Mouse (Mus musculus): ENCODE data around the gene Lsm12. TPM values are rescaled to one million over a fixed set of nuclear protein-coding genes. Genes with fewer than 3 reads are reported as not detected.

Lsm12 gene
- total RNA-seq (2021) = 10 to 100 TPM; 69.9 to 76.0 TPM
- long read RNA-seq, experiment 1, partial matches to known transcripts = 0 of 4 reads
- long read RNA-seq, experiment 1, other reads (novel, unspliced or antisense) = 0 of 4 reads
- long read RNA-seq, experiment 2, transcript Lsm12-201 (5 exons, 2,256 nt) = major isoform, 9 of 9 reads
- long read RNA-seq, experiment 2, partial matches to known transcripts = 0 of 9 reads
- long read RNA-seq, experiment 2, other reads (novel, unspliced or antisense) = 0 of 9 reads

GRCm38 (mm10) chr11:102184646-102185495, at the start of gene Lsm12:
TSS of gene Lsm12 (minus strand) at chr11:102185296.
- peak; percentile 97 for DNase-seq
- intact Hi-C loops (cut with DNase I; ENCODE audit: low total_unique reads) = no loop called here

GRCm38 (mm10) chr11:102230006-102230741, 45.1 kb upstream of the Lsm12 start, which contains the start of gene Hdac5:
TSS of gene Hdac5 (minus strand) at chr11:102230166.
- intact Hi-C loops (cut with DNase I; ENCODE audit: low total_unique reads) = no loop called here

GRCm38 (mm10) chr11:102229331-102229953, 44.3 kb upstream of the Lsm12 start:
- DNase-seq = no peak
- intact Hi-C loops (cut with DNase I; ENCODE audit: low total_unique reads) = loop anchor here (5.0 kb wide), 1 partner anchor 37 kb away; no protein-coding TSS in a partner anchor

More at GRCm38 (mm10) chr11:102230006-102230741, 45.1 kb upstream of the Lsm12 start, which contains the start of gene Hdac5:
- DNase-seq = peak; percentile 98

DNA sequence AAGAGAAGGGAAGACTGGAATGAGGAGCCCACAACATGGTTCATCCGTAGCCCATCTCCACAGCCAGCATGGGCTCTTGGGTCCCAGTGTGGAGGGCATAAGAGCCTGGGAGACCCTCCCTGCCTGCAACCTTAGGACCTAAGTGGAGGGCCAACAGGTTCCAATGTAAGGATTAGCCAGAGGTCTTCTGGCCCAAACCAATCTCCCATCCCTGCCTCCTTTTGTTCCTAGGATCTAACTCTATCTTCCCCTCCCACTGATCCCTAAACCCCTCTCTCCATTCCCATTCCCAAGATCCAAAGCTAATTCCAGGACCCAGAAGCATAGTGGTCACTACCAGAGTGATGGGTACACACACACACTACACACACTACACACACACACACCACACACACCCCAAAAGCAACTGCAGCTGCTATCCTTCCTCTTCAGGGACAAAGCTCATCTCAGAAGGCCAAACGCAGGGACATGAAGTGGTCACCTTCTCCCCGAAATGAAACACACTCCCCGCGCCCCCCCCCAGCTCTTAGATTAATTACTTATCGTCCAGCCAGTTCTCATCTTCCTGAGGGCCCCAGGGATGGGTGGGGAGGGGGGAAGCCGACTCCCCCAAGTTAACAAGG, 43.7 kb upstream of the Lsm12 start:
- intact Hi-C loops (cut with DNase I; ENCODE audit: low total_unique reads) = loop anchor here (5.0 kb wide), 1 partner anchor 36 kb away; no protein-coding TSS in a partner anchor
- DNase-seq = no peak

DNA sequence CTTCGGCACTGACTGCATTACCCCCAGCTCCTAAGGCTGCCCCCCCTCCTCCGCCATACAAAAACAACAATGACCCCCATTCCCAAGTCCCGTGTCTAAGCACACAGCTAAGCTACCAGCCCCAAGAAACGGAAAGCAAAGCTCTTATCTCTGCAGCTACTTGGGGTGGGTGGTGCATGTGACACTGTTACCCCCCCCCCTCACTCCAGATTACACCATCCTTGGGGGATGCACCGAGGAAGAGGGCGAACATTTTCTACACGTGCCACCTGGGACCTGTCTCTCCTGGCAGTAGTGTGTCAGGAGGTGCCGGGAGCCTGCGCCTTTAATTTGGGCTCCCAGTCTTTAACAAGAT, 43.1 kb upstream of the Lsm12 start:
- no peak for DNase-seq
- intact Hi-C loops (cut with DNase I; ENCODE audit: low total_unique reads) = loop anchor here (5.0 kb wide), 1 partner anchor 36 kb away; no protein-coding TSS in a partner anchor

GRCm38 (mm10) chr11:102227270-102228190, 42.4 kb upstream of the Lsm12 start:
- intact Hi-C loops (cut with DNase I; ENCODE audit: low total_unique reads) = loop anchor here (5.0 kb wide), 1 partner anchor 35 kb away; no protein-coding TSS in a partner anchor

DNA sequence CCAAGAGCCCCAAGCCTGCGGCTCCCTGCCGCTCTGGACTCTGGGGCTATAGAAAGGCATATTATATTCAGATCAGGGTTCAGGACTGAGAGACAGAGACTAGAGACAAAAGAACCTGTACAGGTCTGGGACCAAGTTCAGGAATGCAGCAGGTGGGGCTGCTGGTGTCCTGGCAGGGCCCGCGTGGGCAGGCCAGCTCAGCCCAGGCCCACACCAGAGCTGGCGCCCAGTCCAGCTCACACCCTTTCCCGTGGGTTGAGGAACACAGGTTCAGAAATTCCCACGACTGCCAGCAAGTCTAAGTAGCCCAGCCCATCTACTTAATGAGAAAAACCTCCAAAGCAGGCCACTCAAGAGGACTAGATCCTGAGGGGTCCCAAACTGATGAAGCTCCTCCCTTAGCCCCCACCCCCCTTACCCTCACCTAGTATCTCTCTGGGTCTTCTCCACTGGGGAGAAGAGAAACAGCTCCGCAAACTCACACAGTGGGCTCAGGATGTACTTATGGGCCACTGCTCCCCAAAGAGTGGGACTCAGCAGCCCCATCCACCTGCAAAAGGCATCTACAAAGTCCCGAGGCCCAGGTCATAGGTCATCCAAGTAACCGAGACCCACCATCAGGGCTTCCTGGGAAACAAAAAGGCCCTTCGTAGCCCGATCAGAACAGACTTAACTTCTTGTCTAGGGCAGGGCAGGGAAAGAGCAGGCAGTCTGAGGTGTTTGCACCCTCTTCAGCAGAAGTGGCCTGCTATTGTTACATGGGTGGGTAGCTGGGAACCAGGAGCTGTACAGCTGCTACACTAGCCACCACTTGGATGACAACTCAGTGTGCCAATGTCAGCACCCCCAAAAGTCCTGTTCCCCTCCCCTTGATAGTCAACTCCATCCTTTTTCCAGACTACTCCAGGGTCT, 41.2 kb upstream of the Lsm12 start:
- DNase-seq = no peak
- intact Hi-C loops (cut with DNase I; ENCODE audit: low total_unique reads) = loop anchor here (5.0 kb wide), 1 partner anchor 34 kb away; no protein-coding TSS in a partner anchor

More at GRCm38 (mm10) chr11:102227270-102228190, 42.4 kb upstream of the Lsm12 start:
- no peak for DNase-seq

DNA sequence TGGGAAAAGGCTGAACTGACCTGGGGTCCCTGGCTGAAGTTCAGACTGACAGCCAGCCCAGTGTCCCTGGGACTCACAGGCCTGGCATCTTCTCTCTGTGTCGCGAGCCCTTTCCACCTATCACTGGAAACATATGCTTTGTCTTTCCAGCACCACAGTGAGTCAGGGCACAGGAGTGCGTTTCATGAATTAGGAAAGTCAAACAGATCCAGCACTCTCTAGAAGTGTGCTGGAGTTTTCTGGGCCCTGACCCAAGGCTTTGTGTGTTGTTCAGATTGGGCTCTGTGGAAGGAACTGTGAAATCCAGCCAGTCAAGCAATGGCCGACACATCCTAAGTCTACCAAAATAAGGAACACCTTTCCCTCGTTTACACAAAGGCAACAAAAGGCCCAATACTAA, 40.1 kb upstream of the Lsm12 start:
- intact Hi-C loops (cut with DNase I; ENCODE audit: low total_unique reads) = loop anchor here (5.0 kb wide), 1 partner anchor 33 kb away; no protein-coding TSS in a partner anchor
- DNase-seq = no peak

DNA sequence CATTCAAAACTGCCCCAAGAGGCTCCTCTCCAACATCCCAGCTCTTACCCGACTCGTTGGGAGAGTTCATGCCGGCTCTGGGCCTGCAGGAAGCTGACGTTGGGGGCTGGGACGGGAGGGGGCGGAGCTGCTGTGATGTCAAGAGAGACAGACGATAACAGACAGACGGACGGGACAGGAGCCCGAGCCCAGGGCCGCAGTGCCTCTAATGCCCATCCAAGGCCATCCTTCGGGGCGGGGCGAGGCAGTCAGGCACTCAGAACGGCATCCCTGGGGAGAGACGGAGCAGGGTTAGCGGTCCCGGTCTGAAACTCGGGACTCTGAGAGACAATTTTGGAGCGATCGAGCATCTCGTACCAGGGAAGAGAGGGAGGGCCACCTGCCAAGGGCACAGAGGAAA, 39.6 kb upstream of the Lsm12 start:
- DNase-seq = peak; percentile 47
- intact Hi-C loops (cut with DNase I; ENCODE audit: low total_unique reads) = loop anchor here (5.0 kb wide), 1 partner anchor 32 kb away; no protein-coding TSS in a partner anchor

DNA sequence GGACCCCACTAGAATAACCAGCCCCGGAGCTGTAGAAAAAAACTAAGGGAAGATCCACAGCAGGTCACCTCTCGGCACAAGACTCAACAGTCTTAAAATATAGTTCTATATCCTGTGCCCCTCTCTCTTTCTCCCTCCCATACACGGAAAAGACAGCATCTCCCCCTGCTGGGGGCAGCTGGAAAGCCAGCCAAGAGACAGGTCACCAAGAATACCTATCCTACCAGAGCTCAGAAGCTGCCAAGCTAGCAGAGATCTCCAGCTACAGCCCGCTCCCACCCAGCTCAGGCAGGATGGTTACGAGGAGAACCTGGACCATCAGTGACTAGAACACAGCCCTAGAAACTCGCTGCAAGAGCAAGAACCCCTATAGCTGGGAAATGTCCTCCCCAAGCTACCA, 38.1 kb upstream of the Lsm12 start:
- intact Hi-C loops (cut with DNase I; ENCODE audit: low total_unique reads) = no loop called here
- DNase-seq = no peak

DNA sequence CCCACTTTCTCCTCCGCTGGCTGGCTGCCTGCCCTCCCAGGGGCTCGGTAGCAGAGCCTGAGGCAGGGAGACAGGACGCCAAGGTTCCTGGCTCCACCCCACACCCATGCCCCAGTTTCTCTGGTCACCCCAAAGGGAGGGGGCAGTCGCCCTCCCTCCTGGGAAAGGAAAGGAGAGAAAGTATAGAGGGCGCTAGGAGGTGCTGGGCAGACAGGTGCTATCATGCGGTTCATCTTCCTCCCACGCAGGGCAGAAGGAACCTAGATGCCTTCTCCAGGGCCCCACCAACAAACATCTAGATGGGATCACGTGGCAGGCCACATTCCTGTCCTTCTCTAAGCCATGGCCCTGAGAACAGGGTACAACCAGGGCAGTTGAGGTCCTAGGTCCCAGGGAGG, 36.9 kb upstream of the Lsm12 start:
- no peak for DNase-seq
- intact Hi-C loops (cut with DNase I; ENCODE audit: low total_unique reads) = no loop called here

DNA sequence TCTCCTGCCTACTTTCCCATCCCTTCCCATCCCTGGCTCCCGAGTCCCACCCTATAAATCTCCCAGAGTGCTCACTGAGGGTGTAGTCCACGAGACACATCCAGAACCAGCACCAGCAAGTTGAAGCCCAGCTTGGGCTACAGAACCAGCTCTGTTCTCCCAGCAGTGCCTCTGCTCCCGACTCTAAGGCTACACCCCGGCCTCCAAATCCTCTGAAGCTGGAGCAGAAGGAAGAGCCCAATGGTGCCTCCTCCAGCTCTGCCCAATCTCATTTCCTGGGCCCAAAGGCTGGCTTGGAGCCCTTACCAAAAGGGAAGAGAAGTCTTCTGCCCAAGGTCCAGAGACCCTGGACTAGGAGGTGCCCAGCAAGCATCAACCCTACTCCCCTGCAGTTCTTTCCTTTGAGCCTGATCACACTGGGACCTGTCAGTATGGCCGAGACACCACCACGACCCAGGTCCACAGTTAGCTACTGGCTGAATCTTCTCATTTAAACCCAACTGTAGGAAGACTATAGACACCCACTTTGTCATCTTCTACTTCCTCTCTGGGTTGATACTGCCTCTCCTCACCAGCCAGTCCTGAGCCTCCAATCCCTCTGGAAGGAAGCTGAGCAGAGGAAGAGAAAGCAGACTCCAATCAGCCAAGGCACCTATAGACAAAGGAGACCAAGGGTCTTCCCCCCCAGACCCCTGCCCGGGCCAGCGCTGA, 36.3 kb upstream of the Lsm12 start:
- DNase-seq = no peak
- intact Hi-C loops (cut with DNase I; ENCODE audit: low total_unique reads) = no loop called here

DNA sequence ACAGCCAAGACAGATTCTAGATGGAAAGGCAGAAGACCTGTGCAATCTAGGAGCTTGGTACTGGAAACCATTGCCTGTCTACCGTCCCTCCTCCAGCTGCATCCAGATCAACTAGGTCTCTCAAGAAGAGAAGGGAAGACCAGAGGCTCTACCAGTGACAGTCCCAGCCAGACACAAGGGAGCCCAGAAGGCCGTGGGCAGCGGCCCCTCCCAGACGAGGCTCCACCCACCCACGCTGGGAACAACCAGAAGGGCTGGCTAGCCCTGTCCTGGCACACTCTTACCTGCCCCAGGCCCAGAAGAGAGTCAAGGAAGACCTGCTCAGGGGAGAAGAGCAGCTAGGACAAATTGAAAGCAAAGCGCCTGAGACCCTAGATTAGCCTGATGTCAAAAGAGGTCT, 35.4 kb upstream of the Lsm12 start:
- no peak for DNase-seq
- intact Hi-C loops (cut with DNase I; ENCODE audit: low total_unique reads) = no loop called here

- intact Hi-C loops (cut with DNase I; ENCODE audit: low total_unique reads) = no loop called here
These were observed 34.9 kb upstream of the Lsm12 start for GRCm38 (mm10) chr11:102219994-102220346.

GRCm38 (mm10) chr11:102219247-102219993, 34.3 kb upstream of the Lsm12 start:
- intact Hi-C loops (cut with DNase I; ENCODE audit: low total_unique reads) = no loop called here
- no peak for DNase-seq

More at GRCm38 (mm10) chr11:102219994-102220346, 34.9 kb upstream of the Lsm12 start:
- peak; percentile 76 for DNase-seq

Measured in gastrocnemius, postnatal 14 days (tissue).